Mouse (Mus musculus) E14TG2a.4 (cell line): ENCODE measurements at regions not wholly inside any gene's neighbourhood (a gene's known extent, or its start where the extent isn't known, plus 50 kb on each side); places are given as distances from the start of the nearest gene placed in this dataset.

Source experiments
- CTCF ChIP-seq: conservative IDR thresholded peaks from 2 replicates; pipeline ENCODE4 v1.5.1; 2014; ENCODE audit warnings: low read length
- NANOG ChIP-seq: IDR thresholded peaks from 2 replicates; pipeline ENCODE4 v1.6.1; 2014; ENCODE audit warnings: borderline replicate concordance, low read length, mixed read lengths
- POU5F1 ChIP-seq: IDR thresholded peaks from 2 replicates; pipeline ENCODE4 v1.6.1; 2014; ENCODE audit warnings: low read length, borderline replicate concordance

DNA sequence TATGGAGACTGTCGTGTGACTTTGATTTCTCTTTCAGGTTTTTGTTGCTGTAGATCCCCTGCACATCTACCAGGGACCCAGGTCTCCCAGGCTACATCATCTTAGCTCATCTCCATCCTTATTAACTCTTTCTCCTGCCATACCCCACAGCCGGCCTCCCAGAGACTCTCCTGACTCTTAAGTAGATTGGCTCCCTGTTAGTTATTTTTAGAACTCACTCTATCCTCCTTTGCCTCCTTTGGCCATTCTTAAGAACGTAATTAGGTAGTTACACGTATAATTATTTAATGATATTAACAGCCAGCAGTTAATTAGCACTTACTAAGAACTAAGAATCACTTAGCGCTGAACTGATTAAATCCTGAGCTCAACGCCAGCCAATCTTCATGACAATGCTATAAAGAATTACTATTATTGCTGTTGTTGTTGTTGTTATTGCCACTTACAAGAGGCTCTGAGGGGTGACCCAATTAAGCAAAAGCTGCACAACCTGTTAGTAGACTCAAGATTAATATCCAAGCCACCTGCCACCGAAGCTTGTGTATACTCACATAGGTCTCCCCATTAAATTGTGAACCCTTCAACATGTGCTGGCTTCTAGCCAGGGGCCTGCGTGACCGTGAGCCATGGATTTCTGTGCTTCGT, 63.0 kb upstream of the Msx2 start:
- no peak for TF ChIP-seq CTCF
- no peak for TF ChIP-seq NANOG
- TF ChIP-seq POU5F1: no peak
